ENCODE assay signal across 21 mouse cellular contexts in genomic region chr6:55634662-55635061, GRCm38 (mm10). TPM values are rescaled to one million over a fixed set of nuclear protein-coding genes. Genes with fewer than 3 reads are reported as not detected.
"Had no signal": no experiment of that assay in that cellular context is flagged by ENCODE, and none has a peak within 500 bp of the region (broad histone marks: within the 10 kb centered on the region; RNA-seq: fewer than 3 reads in every experiment).

No protein-coding gene starts in this region.

- H3K36me3 ChIP-seq: limb, embryonic 13.5 days; midbrain, embryonic 10.5 days; neural tube, embryonic 15.5 days had no signal

- H3K27ac ChIP-seq: kidney, postnatal 0 days; limb, embryonic 13.5 days; midbrain, embryonic 10.5 days; neural tube, embryonic 15.5 days had no signal

- H3K4me1 ChIP-seq: limb, embryonic 13.5 days; midbrain, embryonic 10.5 days; neural tube, embryonic 15.5 days had no signal

- DNase-seq: kidney, adult 8-10 months; kidney, postnatal 36 days; layer of hippocampus, adult 9-11 months; layer of hippocampus, postnatal 36 days; left cerebral cortex, postnatal 4 days; lung, adult 18-20 months; midbrain, embryonic 14.5 days; right cerebral cortex, adult 18-20 months; right cerebral cortex, postnatal 25 days; thymus, adult 2 months; thymus, postnatal 25 days had no signal

- H3K9me3 ChIP-seq: midbrain, embryonic 10.5 days; neural tube, embryonic 15.5 days had no signal

- H3K9ac ChIP-seq: limb, embryonic 13.5 days; neural tube, embryonic 15.5 days had no signal

- ATAC-seq: inflammation-experienced regulatory T-cells, adult 6 months; intestine, postnatal 0 days had no signal

- H3K4me2 ChIP-seq: limb, embryonic 13.5 days; neural tube, embryonic 15.5 days had no signal

- H3K27me3 ChIP-seq: limb, embryonic 13.5 days; neural tube, embryonic 15.5 days had no signal

- H3K4me3 ChIP-seq: limb, embryonic 13.5 days; midbrain, embryonic 10.5 days; myocyte; neural tube, embryonic 15.5 days had no signal

RNA-seq across cellular contexts. Expression of gene Neurod6, which starts 46.4 kb away (rescaled TPM):
- polyA plus RNA-seq: inflammation-experienced regulatory T-cells, adult 6 months; kidney, postnatal 0 days; limb, embryonic 13.5 days; lung, embryonic 16.5 days; myocyte; stomach, embryonic 14.5 days; thymus, adult 2 months; urinary bladder, adult 2 months had no signal
